Comparison of ENCODE assay signal across 12 mouse cellular contexts in the genomic region with DNA sequence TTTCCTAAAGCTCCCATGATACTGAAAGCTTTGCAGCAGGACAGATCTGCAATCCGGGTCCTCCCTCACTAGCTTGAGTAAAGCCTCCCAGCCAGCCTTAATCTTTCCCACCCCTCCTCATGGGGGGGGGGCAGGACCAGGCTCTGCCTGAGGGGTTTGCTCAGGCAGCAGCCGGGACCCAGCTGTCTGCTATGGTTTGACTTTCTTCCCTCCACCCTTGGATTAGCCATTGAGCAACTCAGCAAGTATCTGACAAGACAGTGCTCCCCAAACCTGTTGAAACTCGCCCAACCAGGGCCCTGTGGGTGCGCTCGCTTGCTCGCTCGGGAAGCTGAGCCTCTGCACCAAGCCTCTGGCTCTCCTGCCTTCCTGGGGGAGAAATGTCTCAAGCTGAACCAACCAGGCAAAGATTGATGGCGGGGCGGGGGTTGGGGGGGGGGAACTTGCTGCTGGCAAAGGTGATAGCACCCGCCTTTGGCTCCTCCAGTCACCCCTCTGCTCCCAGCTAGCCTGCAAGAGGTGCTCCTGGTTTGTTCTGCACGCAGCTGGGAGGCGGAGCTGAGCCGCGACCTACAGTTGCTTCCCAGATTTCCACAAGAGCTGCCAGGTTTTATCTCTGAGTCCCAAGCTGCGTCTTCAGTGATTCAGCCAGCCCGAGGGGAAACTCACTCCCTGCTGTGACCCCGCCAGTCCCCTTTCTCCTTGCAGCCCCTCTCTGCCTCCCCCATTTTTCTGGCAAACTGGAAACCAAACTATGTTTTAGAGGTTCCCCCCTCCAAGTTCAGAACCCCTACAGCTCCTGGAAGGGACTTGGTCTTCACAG. TPM values are rescaled to one million over a fixed set of nuclear protein-coding genes. Genes with fewer than 3 reads are reported as not detected.
A peak's percentile ranks its signal among the peaks of the same experiment; 100 is the strongest.
DNase-seq lines count a peak whose midpoint lies in the region; ATAC-seq and TF ChIP-seq lines count a peak whose summit lies in the region.
"Had no signal": no experiment of that assay in that cellular context is flagged by ENCODE, and none has a peak within 500 bp of the region (broad histone marks: within the 10 kb centered on the region; RNA-seq: fewer than 3 reads in every experiment).

No protein-coding gene starts in this region.

- H3K9me3 ChIP-seq in neural tube, embryonic 12.5 days = no peaks in the 10 kb centered on the region
- H3K9me3 ChIP-seq in neural tube, embryonic 15.5 days (replicated peaks) = no peaks in the 10 kb centered on the region
- no peaks in the 10 kb centered on the region for H3K9me3 ChIP-seq in embryonic facial prominence, embryonic 13.5 days
- H3K9me3 ChIP-seq in stomach, embryonic 14.5 days (ENCODE audit: control insufficient read depth, low read depth, low read length) = no peaks in the 10 kb centered on the region

- H3K4me2 ChIP-seq in neural tube, embryonic 12.5 days (replicated peaks) = peak overlapping the region; percentile 36
- H3K4me2 ChIP-seq in neural tube, embryonic 15.5 days = no peak overlapping the region; the same call in 1 of the 2 replicates
- H3K4me2 ChIP-seq in embryonic facial prominence, embryonic 13.5 days = peak overlapping the region; percentile 29
- H3K4me2 ChIP-seq in stomach, embryonic 14.5 days (replicated peaks; ENCODE audit: low read depth, low read length) = 0 out of 2 replicates have a peak overlapping the region, but pooled peaks have one; percentile 0

- peak overlapping the region; percentile 25 for H3K4me3 ChIP-seq in gastrocnemius, adult 2 months
- H3K4me3 ChIP-seq in neural tube, embryonic 12.5 days = no peak overlapping the region
- no peak overlapping the region for H3K4me3 ChIP-seq in neural tube, embryonic 15.5 days (replicated peaks)
- no peak overlapping the region for H3K4me3 ChIP-seq in embryonic facial prominence, embryonic 13.5 days
- no peak overlapping the region for H3K4me3 ChIP-seq in stomach, embryonic 14.5 days (ENCODE audit: low read depth, low read length)
- H3K4me3 ChIP-seq: myocyte had no signal

- DNase-seq in gastrocnemius, adult 2 months = peak; percentile 58
- no peak for DNase-seq in gastrocnemius, postnatal 4 days (ENCODE audit: low spot score in 2 of 2)
- no peak for DNase-seq in layer of hippocampus, postnatal 25 days (ENCODE audit: extremely low spot score in 1 of 2, low spot score in 1 of 2)
- no peak for DNase-seq in layer of hippocampus, adult 9-10 months (ENCODE audit: low spot score)
- DNase-seq: gastrocnemius, postnatal 36 days; spleen, adult 18-20 months had no signal

- no peak for ATAC-seq in neural tube, embryonic 12.5 days (ENCODE audit: low FRiP score, low read depth)
- no peak for ATAC-seq in neural tube, embryonic 15.5 days (ENCODE audit: low FRiP score)
- ATAC-seq in embryonic facial prominence, embryonic 13.5 days (ENCODE audit: insufficient number of reproducible peaks, insufficient read depth, low FRiP score, low TSS enrichment, low read depth) = 0 out of 2 replicates have a peak, but pooled peaks have one; percentile 20
- ATAC-seq in stomach, embryonic 14.5 days (ENCODE audit: insufficient number of reproducible peaks, insufficient read depth, low FRiP score, low read depth) = peak; percentile 47; the same call in 1 of the 2 replicates

- TF ChIP-seq CTCF in gastrocnemius, adult 2 months (IDR thresholded peaks at IDR 0.05) = no peak

- no peaks in the 10 kb centered on the region for H3K36me3 ChIP-seq in neural tube, embryonic 12.5 days
- H3K36me3 ChIP-seq in neural tube, embryonic 15.5 days = no peaks in the 10 kb centered on the region
- H3K36me3 ChIP-seq in embryonic facial prominence, embryonic 13.5 days = no peaks in the 10 kb centered on the region
- H3K36me3 ChIP-seq in stomach, embryonic 14.5 days (ENCODE audit: control insufficient read depth, insufficient read depth, low read length) = no peaks in the 10 kb centered on the region

- H3K27me3 ChIP-seq in neural tube, embryonic 12.5 days (replicated peaks) = peaks cover 18% of the 10 kb centered on the region
- H3K27me3 ChIP-seq in neural tube, embryonic 15.5 days (replicated peaks) = peaks cover 22% of the 10 kb centered on the region; the same call in 1 of the 2 replicates
- peaks cover 71% of the 10 kb centered on the region for H3K27me3 ChIP-seq in embryonic facial prominence, embryonic 13.5 days
- peaks cover 2% of the 10 kb centered on the region; the same call in 1 of the 2 replicates for H3K27me3 ChIP-seq in stomach, embryonic 14.5 days (ENCODE audit: control insufficient read depth, insufficient read depth, low read length)

- 15% methylated on average over 17 of the region's 17 CpGs for WGBS in neural tube, embryonic 12.5 days
- WGBS in neural tube, embryonic 15.5 days = 18% methylated on average over 17 of the region's 17 CpGs
- 5% methylated on average over 17 of the region's 17 CpGs for WGBS in embryonic facial prominence, embryonic 13.5 days
- WGBS in stomach, embryonic 14.5 days = 14% methylated on average over 17 of the region's 17 CpGs

- peaks cover 65% of the 10 kb centered on the region for H3K4me1 ChIP-seq in neural tube, embryonic 12.5 days
- H3K4me1 ChIP-seq in neural tube, embryonic 15.5 days = peaks cover 38% of the 10 kb centered on the region
- H3K4me1 ChIP-seq in embryonic facial prominence, embryonic 13.5 days = peaks cover 47% of the 10 kb centered on the region
- H3K4me1 ChIP-seq in stomach, embryonic 14.5 days (ENCODE audit: control insufficient read depth, insufficient read depth, low read length) = peaks cover 12% of the 10 kb centered on the region; the same call in 1 of the 2 replicates

- peak overlapping the region; percentile 63 for H3K27ac ChIP-seq in gastrocnemius, adult 2 months
- no peak overlapping the region for H3K27ac ChIP-seq in neural tube, embryonic 12.5 days
- H3K27ac ChIP-seq in neural tube, embryonic 15.5 days (replicated peaks) = no peak overlapping the region
- peak overlapping the region; percentile 34 for H3K27ac ChIP-seq in embryonic facial prominence, embryonic 13.5 days
- H3K27ac ChIP-seq in stomach, embryonic 14.5 days (ENCODE audit: low read length) = peak overlapping the region; percentile 41; the same call in 1 of the 2 replicates
- H3K27ac ChIP-seq: liver, embryonic 14.5 days had no signal

- intact Hi-C loops in gastrocnemius, adult 2 months (cut with DNase I) = no loop called here

- peak overlapping the region; percentile 26; the same call in 1 of the 2 replicates for H3K9ac ChIP-seq in neural tube, embryonic 12.5 days
- H3K9ac ChIP-seq in neural tube, embryonic 15.5 days (replicated peaks) = no peak overlapping the region
- no peak overlapping the region for H3K9ac ChIP-seq in embryonic facial prominence, embryonic 13.5 days
- H3K9ac ChIP-seq in stomach, embryonic 14.5 days (replicated peaks; ENCODE audit: low read depth, low read length) = no peak overlapping the region
- H3K9ac ChIP-seq: liver, embryonic 14.5 days had no signal

RNA-seq across cellular contexts. Expression of a gene that starts 5.5 kb away (rescaled TPM):
- total RNA-seq in gastrocnemius, adult 2 months (2021) = 10 to 100 TPM in 1 of 2 experiments, 1 to 10 TPM in 1; 9.2 to 13.0 TPM
- 10 to 100 TPM; 22.2 to 22.8 TPM for total RNA-seq in gastrocnemius, postnatal 4 days (2021)
- polyA plus RNA-seq in neural tube, embryonic 12.5 days (2016; fragmentation: Nextera tagmentation; extraction: Ambion mirVana) = 16.1 and 17.4 TPM in 2 replicates
- 3.8 and 5.0 TPM in 2 replicates for polyA plus RNA-seq in neural tube, embryonic 15.5 days (2015; fragmentation: Nextera tagmentation; extraction: Ambion mirVana)
- 5.0 and 6.7 TPM in 2 replicates for polyA plus RNA-seq in embryonic facial prominence, embryonic 13.5 days (2015; fragmentation: Nextera tagmentation; extraction: Ambion mirVana)
- 6.1 and 6.3 TPM in 2 replicates for polyA plus RNA-seq in stomach, embryonic 14.5 days (2014; fragmentation: Nextera tagmentation; extraction: Ambion mirVana)
- 1 to 10 TPM; 6.8 to 7.2 TPM for total RNA-seq in layer of hippocampus, postnatal 25 days (2021)

Comparison
In these comparisons a context has a peak if more than half of its experiments do, and no peak if none do; other contexts are left out.
1. H3K27ac ChIP-seq: peak in gastrocnemius, adult 2 months (single experiment), embryonic facial prominence, embryonic 13.5 days (single experiment) and stomach, embryonic 14.5 days (single experiment); none in neural tube, embryonic 12.5 days (single experiment) and neural tube, embryonic 15.5 days (single experiment).
2. ATAC-seq: peak in embryonic facial prominence, embryonic 13.5 days (single experiment) and stomach, embryonic 14.5 days (single experiment); none in neural tube, embryonic 12.5 days (single experiment) and neural tube, embryonic 15.5 days (single experiment).